28 mouse cellular contexts compared by ENCODE assay signal in the genomic region with DNA sequence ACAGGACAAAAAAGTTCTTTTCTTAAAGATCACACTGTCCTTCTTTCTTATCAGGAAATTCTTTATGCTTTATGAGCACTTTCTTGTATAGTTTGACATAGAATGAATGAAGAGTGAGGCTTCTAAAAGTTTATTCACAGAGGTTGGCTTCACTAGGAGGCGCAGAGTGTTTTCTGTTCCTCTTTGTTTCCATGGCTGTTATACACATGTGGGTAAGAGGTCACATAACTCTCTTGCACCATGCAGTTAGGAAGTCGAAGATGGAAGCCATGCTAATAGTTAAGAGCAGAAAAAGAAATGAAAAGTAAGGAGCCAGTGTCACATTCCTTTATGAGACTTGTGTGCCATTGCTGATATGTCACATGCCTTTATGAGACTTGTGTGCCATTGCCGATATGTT.
DNase-seq lines count a peak whose midpoint lies in the region; ATAC-seq lines count a peak whose summit lies in the region.
"Had no signal": no experiment of that assay in that cellular context is flagged by ENCODE, and none has a peak within 500 bp of the region (broad histone marks: within the 10 kb centered on the region; RNA-seq: fewer than 3 reads in every experiment).

No protein-coding gene starts in this region.

- H3K27ac ChIP-seq in heart, embryonic 10.5 days = peak overlapping the region; percentile 13; the same call in 1 of the 2 replicates
- H3K27ac ChIP-seq: embryonic facial prominence, embryonic 12.5 days; embryonic facial prominence, embryonic 15.5 days; hindbrain, embryonic 10.5 days; hindbrain, embryonic 13.5 days; intestine, embryonic 15.5 days had no signal

- WGBS in heart, embryonic 10.5 days = 71% methylated on average over 3 of the region's 3 CpGs

- H3K4me1 ChIP-seq in heart, embryonic 10.5 days = 0 out of 2 replicates have a peak, but pooled peaks cover 3% of the 10 kb centered on the region
- H3K4me1 ChIP-seq: embryonic facial prominence, embryonic 12.5 days; embryonic facial prominence, embryonic 15.5 days; hindbrain, embryonic 10.5 days; hindbrain, embryonic 13.5 days; intestine, embryonic 15.5 days had no signal

- H3K9me3 ChIP-seq in heart, embryonic 10.5 days = no peaks in the 10 kb centered on the region
- H3K9me3 ChIP-seq: embryonic facial prominence, embryonic 12.5 days; embryonic facial prominence, embryonic 15.5 days; hindbrain, embryonic 10.5 days; hindbrain, embryonic 13.5 days; intestine, embryonic 15.5 days had no signal

- H3K4me3 ChIP-seq in heart, embryonic 10.5 days = no peak overlapping the region
- H3K4me3 ChIP-seq: embryonic facial prominence, embryonic 12.5 days; embryonic facial prominence, embryonic 15.5 days; heart, embryonic 12.5 days; hindbrain, embryonic 10.5 days; hindbrain, embryonic 13.5 days; intestine, embryonic 15.5 days had no signal

- H3K27me3 ChIP-seq in heart, embryonic 10.5 days (ENCODE audit: insufficient read depth, poor library complexity, severe bottlenecking) = no peaks in the 10 kb centered on the region
- no peaks in the 10 kb centered on the region for H3K27me3 ChIP-seq in splenic B cell, adult 2 months (ENCODE audit: control insufficient read depth, insufficient read depth, low read length, poor library complexity, severe bottlenecking)
- H3K27me3 ChIP-seq: embryonic facial prominence, embryonic 12.5 days; embryonic facial prominence, embryonic 15.5 days; heart, embryonic 12.5 days; hindbrain, embryonic 13.5 days; intestine, embryonic 15.5 days had no signal

- intact Hi-C loops in heart, postnatal 10 days (cut with DNase I) = no loop called here

- no peaks in the 10 kb centered on the region for H3K36me3 ChIP-seq in heart, embryonic 10.5 days
- no peaks in the 10 kb centered on the region for H3K36me3 ChIP-seq in splenic B cell, adult 2 months (ENCODE audit: control insufficient read depth, insufficient read depth, low read length, poor library complexity, severe bottlenecking)
- H3K36me3 ChIP-seq: embryonic facial prominence, embryonic 12.5 days; embryonic facial prominence, embryonic 15.5 days; heart, embryonic 12.5 days; hindbrain, embryonic 10.5 days; hindbrain, embryonic 13.5 days; intestine, embryonic 15.5 days had no signal

- ATAC-seq in granulocyte monocyte progenitor cell, adult 5-6 weeks (replicated peaks; ENCODE audit: poor library complexity, severe bottlenecking) = peak; percentile 67
- ATAC-seq: activated CD4-positive, CD25-positive, alpha-beta regulatory T cell, adult 4 months; CD4-positive, CD25-positive, alpha-beta regulatory T cell, adult 4 months; forebrain, embryonic 14.5 days; forebrain, postnatal 0 days; hindbrain, embryonic 16.5 days; intestine, embryonic 15.5 days had no signal

- DNase-seq in heart, embryonic 10.5 days (ENCODE audit: low spot score) = no peak
- DNase-seq in heart, adult 18-20 months = no peak
- DNase-seq in heart, postnatal 10 days = peak; percentile 9 to 10
- DNase-seq in heart, adult 9 months (ENCODE audit: low spot score in 2 of 2) = no peak
- DNase-seq in splenic B cell, adult 2 months (ENCODE audit: low read depth, low spot score) = peak; percentile 34
- DNase-seq in retina, postnatal 1 day = no peak
- no peak for DNase-seq in layer of hippocampus, postnatal 25 days (ENCODE audit: extremely low spot score in 1 of 2, low spot score in 1 of 2)
- DNase-seq: adrenal gland, adult 8-10 months; adrenal gland, postnatal 25 days; cerebellum, adult 11-12 months; cerebellum, adult 8-10 months; cerebellum, postnatal 25 days; forebrain, postnatal 0 days; gastrocnemius, postnatal 25 days; heart, postnatal 36 days; kidney, adult 11 months; kidney, adult 8-10 months had no signal

Comparison
In these comparisons a context has a peak if more than half of its experiments do, and no peak if none do; other contexts are left out.
1. DNase-seq: peak in heart, postnatal 10 days (2 of 2) and splenic B cell, adult 2 months (single experiment); none in heart, embryonic 10.5 days (single experiment), heart, adult 18-20 months (0 of 2), heart, adult 9 months (0 of 2), retina, postnatal 1 day (single experiment) and layer of hippocampus, postnatal 25 days (0 of 2).